Mouse (Mus musculus) heart, postnatal 10 days (tissue): ENCODE measurements at regions not wholly inside any gene's neighbourhood (a gene's known extent, or its start where the extent isn't known, plus 50 kb on each side); places are given as distances from the start of the nearest gene placed in this dataset.

ENCODE experiments used
- DNase-seq, 2 experiments: peaks; one replicate each; pipeline ENCODE4 v3.0.0; 2021
- intact Hi-C: fragments of 180-260 bp; cut with DNase I; formaldehyde crosslinking; loops from one replicate; pipeline ENCODE4 v1.15.1; 2025

- intact Hi-C loops: no loop called here
- DNase-seq: peak; percentile 37 to 46
Measured at GRCm38 (mm10) chr13:90823877-90824276, 81.3 kb downstream of the Atp6ap1l start.

GRCm38 (mm10) chr13:90821898-90822297 is 83.3 kb downstream of the Atp6ap1l start:
- no peak for DNase-seq
- intact Hi-C loops: no loop called here

GRCm38 (mm10) chr13:90820453-90820852 is 84.7 kb downstream of the Atp6ap1l start:
- intact Hi-C loops: no loop called here

GRCm38 (mm10) chr13:90819934-90820333 is 85.2 kb downstream of the Atp6ap1l start:
- intact Hi-C loops: no loop called here
- DNase-seq: no peak

More at GRCm38 (mm10) chr13:90820453-90820852, 84.7 kb downstream of the Atp6ap1l start:
- no peak for DNase-seq

- DNase-seq: no peak
- intact Hi-C loops: no loop called here
Measured at GRCm38 (mm10) chr13:90814174-90814865, 90.8 kb downstream of the Atp6ap1l start.

GRCm38 (mm10) chr13:90810011-90810410 is 95.1 kb downstream of the Atp6ap1l start:
- intact Hi-C loops: no loop called here
- no peak for DNase-seq

GRCm38 (mm10) chr13:90799641-90800040 is 105.5 kb downstream of the Atp6ap1l start:
- intact Hi-C loops: no loop called here

GRCm38 (mm10) chr13:90798791-90799542 is 106.2 kb downstream of the Atp6ap1l start:
- no peak for DNase-seq
- intact Hi-C loops: no loop called here

More at GRCm38 (mm10) chr13:90799641-90800040, 105.5 kb downstream of the Atp6ap1l start:
- DNase-seq: no peak

- DNase-seq: no peak
- intact Hi-C loops: no loop called here
Measured at GRCm38 (mm10) chr13:90798381-90798780, 106.8 kb downstream of the Atp6ap1l start.

GRCm38 (mm10) chr13:90797209-90797608 is 107.9 kb downstream of the Atp6ap1l start:
- intact Hi-C loops: no loop called here
- DNase-seq: no peak

GRCm38 (mm10) chr13:90796809-90797208 is 108.3 kb downstream of the Atp6ap1l start:
- no peak for DNase-seq
- intact Hi-C loops: no loop called here

- intact Hi-C loops: no loop called here
- no peak for DNase-seq
Measured at GRCm38 (mm10) chr13:90782435-90782834, 122.7 kb downstream of the Atp6ap1l start.

- intact Hi-C loops: no loop called here
- DNase-seq: no peak
Measured at GRCm38 (mm10) chr13:90781974-90782373, 123.2 kb downstream of the Atp6ap1l start.

GRCm38 (mm10) chr13:90777952-90778298 is 127.2 kb downstream of the Atp6ap1l start:
- intact Hi-C loops: no loop called here
- no peak for DNase-seq

GRCm38 (mm10) chr13:90777123-90777951 is 127.8 kb downstream of the Atp6ap1l start:
- no peak for DNase-seq
- intact Hi-C loops: no loop called here

GRCm38 (mm10) chr13:90762154-90762553 is 143.0 kb downstream of the Atp6ap1l start:
- intact Hi-C loops: no loop called here
- DNase-seq: no peak

GRCm38 (mm10) chr13:90760516-90761050 is 144.6 kb downstream of the Atp6ap1l start:
- intact Hi-C loops: no loop called here
- DNase-seq: no peak

GRCm38 (mm10) chr13:90754451-90754850 is 150.7 kb downstream of the Atp6ap1l start:
- no peak for DNase-seq
- intact Hi-C loops: no loop called here

- DNase-seq: no peak
- intact Hi-C loops: loop anchor here (10.0 kb wide), 1 partner anchor 965 kb away; no protein-coding TSS in a partner anchor
Measured at GRCm38 (mm10) chr13:90749741-90750140, 155.4 kb downstream of the Atp6ap1l start.

- peak; percentile 55 to 63 for DNase-seq
Measured at GRCm38 (mm10) chr13:90745063-90745462, 160.1 kb downstream of the Atp6ap1l start.

More at GRCm38 (mm10) chr13:90745063-90745462, 160.1 kb downstream of the Atp6ap1l start:
- intact Hi-C loops: loop anchor here (10.0 kb wide), 1 partner anchor 960 kb away; no protein-coding TSS in a partner anchor
